Mouse (Mus musculus): ENCODE data around the gene Ptprk.

DNA sequence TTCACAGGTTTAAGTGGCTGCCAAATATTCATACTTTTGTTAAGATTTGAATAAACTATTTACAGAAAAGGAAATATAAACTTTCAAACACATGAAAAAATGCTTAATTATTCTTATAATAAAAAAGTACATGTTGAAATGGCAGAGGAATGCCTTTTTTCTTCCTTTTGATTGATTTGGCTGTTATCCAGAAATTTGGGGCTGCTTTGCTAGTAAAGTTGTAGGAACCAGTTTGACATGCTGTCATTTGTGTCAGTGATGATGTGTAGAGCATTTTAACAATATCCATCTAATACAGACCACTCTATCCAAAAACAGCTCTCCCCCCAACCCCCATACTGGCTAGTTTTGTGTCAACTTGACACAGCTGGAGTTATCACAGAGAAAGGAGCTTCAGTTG, 86.7 kb downstream of the Ptprk start:
- TF ChIP-seq CTCF (IDR thresholded peaks at IDR 0.05; ENCODE audit: low read depth) = no peak
- TF ChIP-seq EP300 (IDR thresholded peaks at IDR 0.05; ENCODE audit: low read depth) = no peak
